Mouse (Mus musculus): Measurements from ENCODE around the gene Sclt1. TPM values are rescaled to one million over a fixed set of nuclear protein-coding genes. Genes with fewer than 3 reads are reported as not detected.
A peak's percentile ranks its signal among the peaks of the same experiment; 100 is the strongest.
"Not testable (repeated sequence)": the region's sequence is repeated elsewhere in the genome, so short reads cannot be mapped to it uniquely, and the experiment has no call there.

The Sclt1 gene
- 10 to 100 TPM; 17.8 to 19.4 TPM for total RNA-seq (2021)

- DNase-seq, result peak; percentile 98
These were observed at the start of gene Sclt1, which contains the start of gene D3Ertd751e for GRCm38 (mm10) chr3:41742278-41742934. Sclt1 (minus strand) TSS chr3:41742514. D3Ertd751e (plus strand) TSS chr3:41742611.

- no peak for DNase-seq
These were observed 19.8 kb upstream of the Sclt1 start for GRCm38 (mm10) chr3:41762091-41762490.

GRCm38 (mm10) chr3:41754556-41754955, 12.2 kb upstream of the Sclt1 start:
- DNase-seq, result no peak

- DNase-seq, result no peak
These were observed 1.1 kb upstream of the Sclt1 start for GRCm38 (mm10) chr3:41743436-41743835.

GRCm38 (mm10) chr3:41741601-41742277, 575 bp downstream of the Sclt1 start:
- DNase-seq, result no peak

GRCm38 (mm10) chr3:41695681-41696080, 46.6 kb downstream of the Sclt1 start:
- DNase-seq, result no peak

- DNase-seq, result no peak
These were observed 49.7 kb downstream of the Sclt1 start for GRCm38 (mm10) chr3:41692440-41693142.

GRCm38 (mm10) chr3:41690114-41690640, 52.1 kb downstream of the Sclt1 start:
- DNase-seq, result not testable (repeated sequence)

- no peak for DNase-seq
These were observed 55.9 kb downstream of the Sclt1 start for GRCm38 (mm10) chr3:41686396-41686795.

GRCm38 (mm10) chr3:41682084-41682483, 60.2 kb downstream of the Sclt1 start:
- no peak for DNase-seq

- no peak for DNase-seq
These were observed 65.7 kb downstream of the Sclt1 start for GRCm38 (mm10) chr3:41676648-41677047.

- DNase-seq, result no peak
These were observed 67.5 kb downstream of the Sclt1 start for GRCm38 (mm10) chr3:41674778-41675177.

- DNase-seq, result no peak
These were observed 86.7 kb downstream of the Sclt1 start for GRCm38 (mm10) chr3:41655642-41656041.

- DNase-seq, result no peak
These were observed 121.3 kb downstream of the Sclt1 start for GRCm38 (mm10) chr3:41620971-41621370.

GRCm38 (mm10) chr3:41618488-41618887, 123.8 kb downstream of the Sclt1 start:
- DNase-seq, result no peak

GRCm38 (mm10) chr3:41618036-41618435, 124.3 kb downstream of the Sclt1 start:
- no peak for DNase-seq

- DNase-seq, result no peak
These were observed 127.9 kb downstream of the Sclt1 start for GRCm38 (mm10) chr3:41614230-41614985.

- no peak for DNase-seq
These were observed 128.6 kb downstream of the Sclt1 start for GRCm38 (mm10) chr3:41613706-41614105.

GRCm38 (mm10) chr3:41612211-41612610, 130.1 kb downstream of the Sclt1 start:
- no peak for DNase-seq

GRCm38 (mm10) chr3:41609071-41609470, 133.2 kb downstream of the Sclt1 start:
- DNase-seq, result no peak

GRCm38 (mm10) chr3:41607467-41607866, 134.8 kb downstream of the Sclt1 start:
- DNase-seq, result no peak

GRCm38 (mm10) chr3:41607050-41607449, 135.3 kb downstream of the Sclt1 start:
- DNase-seq, result no peak

- DNase-seq, result no peak
These were observed 136.0 kb downstream of the Sclt1 start for GRCm38 (mm10) chr3:41606330-41606664.
